Mouse (Mus musculus) stomach, embryonic 16.5 days (tissue): ENCODE measurements around the gene Mmp15. TPM values are rescaled to one million over a fixed set of nuclear protein-coding genes. Genes with fewer than 3 reads are reported as not detected.

Experiments used
- ATAC-seq: fragments of 200-750 bp; cut with Nextera tagmentation; 2 replicates; pipeline ENCODE4 v1.8.0; 2017; ENCODE audit warnings: moderate number of reproducible peaks, moderate TSS enrichment; ENCODE audit not compliant: insufficient read depth, low FRiP score
- H3K27ac ChIP-seq: fragments of 300-500 bp; sonication (generic); 2 replicates; pipeline ENCODE4 v1.5.1; 2014; ENCODE audit warnings: low read length
- H3K27me3 ChIP-seq: fragments of 300-500 bp; sonication (generic); 2 replicates; pipeline ENCODE4 v1.6.1; 2014; ENCODE audit warnings: low read length, control low read depth, mixed read lengths; ENCODE audit not compliant: control insufficient read depth, insufficient read depth
- H3K36me3 ChIP-seq: fragments of 300-500 bp; sonication (generic); 2 replicates; pipeline ENCODE4 v1.6.1; 2014; ENCODE audit warnings: low read length; ENCODE audit not compliant: control insufficient read depth, insufficient read depth
- H3K4me1 ChIP-seq: fragments of 300-500 bp; sonication (generic); 2 replicates; pipeline ENCODE4 v1.6.1; 2014; ENCODE audit warnings: low read length, control low read depth, mixed read lengths; ENCODE audit not compliant: control insufficient read depth, insufficient read depth
- H3K4me2 ChIP-seq: fragments of 300-500 bp; sonication (generic); 2 replicates; pipeline ENCODE4 v1.6.1; 2014; ENCODE audit warnings: low read depth, low read length, mixed read lengths
- H3K4me3 ChIP-seq: fragments of 300-500 bp; sonication (generic); replicated peaks from 2 replicates; pipeline ENCODE4 v1.5.1; 2014; ENCODE audit warnings: mild to moderate bottlenecking, low read length
- H3K9ac ChIP-seq: fragments of 300-500 bp; sonication (generic); 2 replicates; pipeline ENCODE4 v1.6.1; 2014; ENCODE audit warnings: low read length
- H3K9me3 ChIP-seq: fragments of 300-500 bp; sonication (generic); replicated peaks from 2 replicates; pipeline ENCODE4 v1.6.1; 2016; ENCODE audit warnings: low read length, control low read depth; ENCODE audit not compliant: control insufficient read depth
- WGBS: fragments of 180-500 bp; shearing (Covaris S2); extraction: QIAGEN DNeasy Blood & Tissue Kit; methylation state at CpG from one replicate; pipeline ENCODE4 v1.1.7; 2014; 5-methylcytosine and 5-hydroxymethylcytosine counted together
- polyA plus RNA-seq: library from polyadenylated mRNA; unstranded; fragments of >200 nt; fragmentation: Nextera tagmentation; extraction: Ambion mirVana; gene quantifications from 2 replicates; pipeline ENCODE4 v1.2.1, GENCODE M21; 2015

Gene Mmp15
- polyA plus RNA-seq, 1 experiment from 2014 or later, result 13.4 TPM

GRCm38 (mm10) chr8:95395186-95395918 is 43.3 kb downstream of the Mmp15 start:
- ATAC-seq, result peak; percentile 9; the same call in 1 of the 2 replicates
- no peak overlapping the region for H3K4me2 ChIP-seq
- H3K27me3 ChIP-seq, result no peaks in the 10 kb centered on the region
- H3K9ac ChIP-seq, result no peak overlapping the region; the same call in 1 of the 2 replicates
- no peaks in the 10 kb centered on the region for H3K9me3 ChIP-seq
- 33% methylated on average over 8 of the region's 8 CpGs for WGBS
- peaks cover 6% of the 10 kb centered on the region for H3K4me1 ChIP-seq
- H3K27ac ChIP-seq, result peak overlapping the region; percentile 38; the same call in 1 of the 2 replicates
- no peak overlapping the region for H3K4me3 ChIP-seq
- no peaks in the 10 kb centered on the region for H3K36me3 ChIP-seq

GRCm38 (mm10) chr8:95396752-95397151 is 44.7 kb downstream of the Mmp15 start:
- H3K4me3 ChIP-seq, result no peak overlapping the region
- no peak overlapping the region for H3K4me2 ChIP-seq
- no peak; the same call in 1 of the 2 replicates for ATAC-seq
- peak overlapping the region; percentile 25; the same call in 1 of the 2 replicates for H3K27ac ChIP-seq
- no peaks in the 10 kb centered on the region for H3K27me3 ChIP-seq
- H3K36me3 ChIP-seq, result no peaks in the 10 kb centered on the region
- WGBS, result 47% methylated on average over 11 of the region's 11 CpGs
- H3K9me3 ChIP-seq, result no peaks in the 10 kb centered on the region
- no peak overlapping the region for H3K9ac ChIP-seq
- peaks cover 6% of the 10 kb centered on the region for H3K4me1 ChIP-seq

- H3K4me1 ChIP-seq, result peaks cover 6% of the 10 kb centered on the region
- ATAC-seq, result no peak
- no peak overlapping the region for H3K4me3 ChIP-seq
- no peaks in the 10 kb centered on the region for H3K27me3 ChIP-seq
- WGBS, result 38% methylated on average over 5 of the region's 5 CpGs
- no peak overlapping the region for H3K9ac ChIP-seq
- peak overlapping the region; percentile 25; the same call in 1 of the 2 replicates for H3K27ac ChIP-seq
- H3K36me3 ChIP-seq, result no peaks in the 10 kb centered on the region
- H3K9me3 ChIP-seq, result no peaks in the 10 kb centered on the region
- no peak overlapping the region for H3K4me2 ChIP-seq
Measured at GRCm38 (mm10) chr8:95397201-95397600, 45.1 kb downstream of the Mmp15 start.

- no peak overlapping the region for H3K27ac ChIP-seq
- H3K27me3 ChIP-seq, result no peaks in the 10 kb centered on the region
- WGBS, result 75% methylated on average over 9 of the region's 9 CpGs
- H3K36me3 ChIP-seq, result no peaks in the 10 kb centered on the region
- no peak for ATAC-seq
- H3K9ac ChIP-seq, result no peak overlapping the region
- no peak overlapping the region for H3K4me3 ChIP-seq
- H3K4me1 ChIP-seq, result peaks cover 6% of the 10 kb centered on the region
- no peak overlapping the region for H3K4me2 ChIP-seq
- H3K9me3 ChIP-seq, result no peaks in the 10 kb centered on the region
Measured at GRCm38 (mm10) chr8:95399131-95399530, 47.1 kb downstream of the Mmp15 start.

- H3K9me3 ChIP-seq, result no peaks in the 10 kb centered on the region
- no peak overlapping the region for H3K27ac ChIP-seq
- WGBS, result 75% methylated on average over 7 of the region's 7 CpGs
- H3K4me1 ChIP-seq, result peaks cover 6% of the 10 kb centered on the region
- ATAC-seq, result no peak
- no peak overlapping the region for H3K9ac ChIP-seq
- no peaks in the 10 kb centered on the region for H3K27me3 ChIP-seq
- H3K4me2 ChIP-seq, result no peak overlapping the region
- H3K4me3 ChIP-seq, result no peak overlapping the region
- H3K36me3 ChIP-seq, result no peaks in the 10 kb centered on the region
Measured at GRCm38 (mm10) chr8:95401091-95401490, 49.0 kb downstream of the Mmp15 start.

GRCm38 (mm10) chr8:95409518-95409917 is 57.5 kb downstream of the Mmp15 start:
- Histone ChIP-seq H3K4me2 (no peak overlapping the region), H3K4me1 (no peaks in the 10 kb centered on the region), H3K9ac (no peak overlapping the region), H3K27me3 (no peaks in the 10 kb centered on the region), H3K4me3 (no peak overlapping the region), H3K27ac (no peak overlapping the region; the same call in 1 of the 2 replicates), H3K9me3 (no peaks in the 10 kb centered on the region), H3K36me3 (no peaks in the 10 kb centered on the region)
- ATAC-seq, result no peak
- 61% methylated on average over 5 of the region's 5 CpGs for WGBS

- H3K9me3 ChIP-seq, result no peaks in the 10 kb centered on the region
- H3K27ac ChIP-seq, result peak overlapping the region; percentile 29; the same call in 1 of the 2 replicates
- H3K4me3 ChIP-seq, result no peak overlapping the region
- H3K4me1 ChIP-seq, result no peaks in the 10 kb centered on the region
- no peaks in the 10 kb centered on the region for H3K36me3 ChIP-seq
- peak; percentile 47; the same call in 1 of the 2 replicates for ATAC-seq
- no peaks in the 10 kb centered on the region for H3K27me3 ChIP-seq
- no peak overlapping the region for H3K4me2 ChIP-seq
- H3K9ac ChIP-seq, result no peak overlapping the region
- 40% methylated on average over 10 of the region's 10 CpGs for WGBS
Measured at GRCm38 (mm10) chr8:95411309-95411972, 59.4 kb downstream of the Mmp15 start.

- 86% methylated on average over 14 of the region's 14 CpGs for WGBS
- Histone ChIP-seq H3K4me1 (peaks cover 14% of the 10 kb centered on the region), H3K4me3 (no peak overlapping the region), H3K36me3 (peaks cover 21% of the 10 kb centered on the region), H3K4me2 (no peak overlapping the region), H3K27ac (no peak overlapping the region), H3K27me3 (no peaks in the 10 kb centered on the region), H3K9ac (no peak overlapping the region), H3K9me3 (no peaks in the 10 kb centered on the region)
- no peak for ATAC-seq
Measured at GRCm38 (mm10) chr8:95422193-95422810, 70.2 kb downstream of the Mmp15 start.
